Mouse (Mus musculus): ENCODE measurements at regions not wholly inside any gene's neighbourhood (a gene's known extent, or its start where the extent isn't known, plus 50 kb on each side); places are given as distances from the start of the nearest gene placed in this dataset.
"Not testable (repeated sequence)": the region's sequence is repeated elsewhere in the genome, so short reads cannot be mapped to it uniquely, and the experiment has no call there.

DNA sequence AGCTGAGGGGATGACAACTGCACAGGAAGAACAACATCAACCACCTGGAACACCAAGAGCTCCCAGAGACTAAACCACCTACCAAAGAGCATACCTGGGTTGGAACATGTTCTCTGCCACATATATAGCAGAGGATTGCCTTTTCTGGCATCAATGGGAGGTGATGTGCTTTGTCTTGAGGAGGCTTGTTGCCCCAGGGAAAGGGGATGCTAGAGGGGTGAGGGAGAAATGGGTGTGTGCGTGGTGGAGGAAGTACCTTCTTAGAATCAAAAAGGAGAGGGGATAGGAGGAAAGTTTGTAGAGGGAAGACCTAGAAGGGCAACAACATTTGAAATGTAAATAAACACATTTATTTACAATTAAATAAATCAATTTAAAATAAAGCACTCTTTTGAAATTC is 358.5 kb upstream of the Pfkp start:
- no peak for DNase-seq (ENCODE audit: low read depth, low spot score)

DNA sequence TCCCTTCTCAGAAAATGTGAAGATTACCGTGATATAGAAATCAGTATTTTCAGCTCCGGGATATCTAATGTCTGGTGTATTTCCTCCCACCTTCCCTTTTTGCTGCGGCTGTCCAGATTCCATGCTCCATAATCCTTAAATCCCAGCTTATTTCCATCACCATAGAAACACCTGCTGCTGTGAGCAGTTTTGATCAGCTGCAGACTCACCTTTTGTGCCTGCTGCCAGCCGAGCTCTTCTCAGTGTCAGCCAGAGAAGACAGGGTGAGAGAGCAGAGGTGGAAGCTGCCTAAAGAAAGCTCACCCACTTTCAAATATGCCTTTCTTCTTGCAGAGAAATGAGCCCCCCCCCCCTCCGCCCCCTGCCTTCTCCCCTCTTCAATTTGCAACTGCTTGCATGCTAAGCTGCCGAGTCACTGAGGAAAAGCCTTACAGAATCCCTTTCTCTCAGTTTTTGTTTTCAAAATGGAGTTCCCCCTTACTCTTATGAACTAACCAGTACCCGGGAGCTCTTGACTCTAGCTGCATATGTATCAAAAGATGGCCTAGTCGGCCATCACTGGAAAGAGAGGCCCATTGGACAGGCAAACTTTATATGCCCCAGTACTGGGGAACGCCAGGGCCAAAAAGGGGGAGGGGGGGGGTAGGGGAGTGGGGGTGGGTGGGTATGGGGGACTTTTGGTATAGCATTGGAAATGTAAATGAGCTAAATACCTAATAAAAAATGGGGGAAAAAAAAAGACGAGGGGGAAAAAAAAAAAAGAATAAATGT is 350.1 kb upstream of the Pfkp start:
- not testable (repeated sequence) for DNase-seq (ENCODE audit: low read depth, low spot score)

DNA sequence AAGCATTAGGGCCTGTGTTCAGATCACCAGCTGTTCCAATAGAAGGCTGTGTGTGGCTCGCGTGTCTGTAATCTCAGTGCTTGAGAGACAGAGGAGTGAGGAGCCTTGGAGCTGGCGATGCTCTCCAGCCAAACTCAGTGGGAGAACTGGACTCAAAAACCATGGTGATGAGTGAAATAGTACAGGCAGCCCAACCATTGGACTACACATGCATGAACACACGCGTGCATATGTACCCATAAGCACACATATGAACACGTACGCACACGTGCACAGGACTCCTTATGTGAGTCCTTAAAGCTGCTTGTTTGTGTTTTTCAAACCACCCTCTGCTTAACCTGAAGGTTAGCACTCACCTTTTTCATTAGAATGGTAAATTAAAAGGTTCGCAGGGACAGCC is 349.5 kb upstream of the Pfkp start:
- no peak for DNase-seq (ENCODE audit: low read depth, low spot score)

DNA sequence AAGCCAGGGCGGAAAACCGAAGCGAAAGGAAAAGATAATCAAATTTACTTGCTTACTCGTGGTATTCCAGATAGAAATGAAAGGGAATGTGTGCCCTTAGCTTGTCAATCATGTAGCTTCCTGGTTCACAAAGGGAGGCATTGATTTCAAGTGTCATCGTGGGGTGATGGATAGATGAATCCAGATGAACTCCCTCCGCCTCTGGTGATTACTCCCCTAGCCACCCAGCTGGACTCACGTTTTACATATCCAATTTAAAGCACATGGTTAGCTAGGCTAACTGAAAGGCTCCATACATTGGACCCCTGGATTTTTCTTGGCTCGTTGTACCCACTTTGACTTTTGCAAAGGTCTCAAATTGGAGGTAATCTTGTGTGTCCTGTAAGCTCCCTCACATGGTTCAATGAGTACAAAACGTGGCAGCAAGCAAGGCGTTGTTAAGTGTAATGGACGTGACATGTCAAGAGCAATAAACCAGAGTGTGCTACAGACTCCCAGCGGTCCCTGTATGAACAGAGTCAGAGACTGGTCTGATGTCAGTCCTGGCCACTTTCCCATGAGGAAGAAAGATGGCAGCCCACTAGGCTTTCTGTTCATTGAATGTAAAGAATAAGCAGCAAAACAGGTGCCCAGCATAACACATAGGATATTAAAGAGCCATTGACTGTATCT is 343.9 kb upstream of the Pfkp start:
- DNase-seq (ENCODE audit: low read depth, low spot score) = no peak

DNA sequence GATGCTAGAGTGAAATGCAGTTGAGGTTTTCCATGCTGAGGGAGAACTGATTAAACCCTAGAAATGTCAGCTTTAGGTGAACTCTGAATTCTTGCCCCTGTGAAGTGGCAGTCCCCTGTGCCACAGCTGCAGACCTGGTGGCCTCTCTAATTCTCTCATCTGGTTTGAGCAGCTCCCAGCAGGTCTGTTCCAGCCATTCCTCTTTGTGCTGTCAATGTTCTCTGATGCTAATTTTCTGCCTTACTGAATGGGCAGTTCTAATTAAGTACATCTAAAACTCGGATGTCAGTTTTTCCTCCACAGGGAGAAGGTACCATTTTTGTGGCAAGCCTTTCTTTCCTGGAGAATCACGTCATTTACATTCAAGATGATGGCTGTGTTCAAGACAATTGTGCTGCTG is 343.1 kb upstream of the Pfkp start:
- DNase-seq (ENCODE audit: low read depth, low spot score) = no peak

DNA sequence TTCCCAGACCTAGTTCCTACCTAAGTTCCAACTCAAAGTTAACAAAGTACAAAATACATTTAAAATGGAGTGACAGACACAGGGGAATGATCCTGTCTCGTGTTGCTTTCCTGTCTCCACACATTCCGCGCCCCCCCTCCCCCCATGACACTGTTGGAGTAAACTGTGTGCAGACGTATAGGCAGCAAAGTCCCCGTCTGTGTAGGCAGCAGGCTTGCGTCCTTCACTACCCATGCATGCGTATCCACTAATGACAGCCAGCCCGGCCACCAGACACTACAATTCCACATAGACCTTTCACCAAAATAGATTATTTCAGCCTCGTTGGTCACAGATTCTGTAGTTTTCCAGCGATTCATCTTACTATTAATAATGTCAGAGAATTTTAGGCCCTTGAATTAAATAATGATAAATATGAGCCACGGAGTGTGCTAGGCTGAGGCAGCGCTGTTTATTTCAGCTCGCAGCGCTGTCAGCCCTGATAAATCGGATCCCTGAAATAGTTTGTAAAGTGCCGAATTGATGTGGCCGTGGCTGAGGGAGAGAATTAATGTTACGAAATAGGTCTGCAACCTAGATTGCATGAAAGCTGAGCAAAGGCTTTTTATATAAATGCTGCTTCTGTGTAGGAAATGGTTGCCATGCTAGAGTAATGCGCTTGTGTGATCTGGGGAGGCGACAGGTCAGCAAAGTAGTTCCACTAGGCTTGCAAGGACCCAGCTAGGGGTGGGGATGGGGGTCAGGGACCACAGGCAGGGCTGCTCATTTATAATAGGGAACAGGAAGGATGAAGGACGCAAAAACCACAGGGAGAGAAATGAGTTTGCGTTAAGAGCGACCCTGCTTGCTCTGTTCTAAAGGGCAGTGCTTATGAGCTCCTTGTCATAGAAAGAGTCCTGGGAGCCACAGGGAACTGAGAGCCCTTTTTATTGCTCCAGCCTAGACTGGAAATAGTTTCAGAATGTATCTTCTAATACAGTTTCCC is 336.7 kb upstream of the Pfkp start:
- DNase-seq (ENCODE audit: low read depth, low spot score) = no peak

DNA sequence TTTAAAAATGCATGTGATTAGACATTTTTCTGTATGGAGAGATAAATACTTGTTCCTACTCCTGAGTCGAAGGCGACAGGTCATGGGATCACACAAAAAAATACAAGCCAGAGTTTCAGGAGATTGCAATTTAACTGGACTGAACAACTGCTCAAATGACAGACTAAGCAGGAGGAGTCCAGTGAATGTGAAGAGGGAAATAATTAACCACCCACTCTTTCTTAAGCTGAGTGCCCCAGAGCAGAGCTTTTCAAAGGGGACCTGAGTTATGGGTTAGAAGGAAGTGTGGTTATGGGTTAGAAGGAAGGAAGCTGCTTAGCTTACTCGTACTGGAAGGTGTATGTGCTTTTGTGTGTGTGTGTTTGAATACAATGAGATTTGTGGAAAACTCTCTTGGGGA is 307.1 kb upstream of the Pfkp start:
- no peak for DNase-seq (ENCODE audit: low read depth, low spot score)

DNA sequence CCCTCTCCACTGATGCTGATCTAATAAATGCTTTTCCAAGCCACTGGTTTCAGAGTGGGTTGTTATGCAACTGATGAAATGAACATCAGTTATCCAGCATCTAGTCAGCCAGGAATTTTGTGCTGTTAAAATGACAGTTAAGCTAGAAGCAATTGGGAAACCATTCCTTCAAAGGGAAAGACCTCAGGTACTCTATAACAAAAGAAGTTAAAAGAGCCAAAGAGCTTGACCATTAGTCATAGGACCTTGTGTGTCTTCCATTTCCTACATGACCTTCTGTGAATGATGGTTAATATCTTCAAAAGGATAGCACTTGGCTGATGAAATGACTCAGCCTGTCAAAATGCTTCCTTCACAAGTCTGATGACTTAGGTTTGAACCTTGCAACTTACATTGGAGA is 275.6 kb upstream of the Pfkp start:
- DNase-seq (ENCODE audit: low read depth, low spot score) = no peak

DNA sequence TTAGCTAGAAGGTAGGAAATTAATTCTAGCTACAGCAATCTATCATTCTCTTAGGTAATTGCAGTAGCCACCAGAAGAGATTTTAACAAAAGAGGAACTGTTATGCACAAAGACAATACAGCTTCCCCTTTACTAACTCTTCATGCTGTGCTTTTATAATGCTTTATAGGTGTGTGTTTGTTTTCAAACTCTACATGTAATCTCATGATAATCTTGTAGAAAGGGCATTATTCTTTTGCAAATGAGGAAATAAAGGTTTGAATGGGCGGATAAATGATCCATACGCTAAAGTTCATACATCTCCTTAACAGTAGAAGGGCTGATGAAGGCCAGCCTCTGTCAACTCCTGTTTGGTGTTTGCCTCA is 273.8 kb upstream of the Pfkp start:
- peak; percentile 16 for DNase-seq (ENCODE audit: low read depth, low spot score)

DNA sequence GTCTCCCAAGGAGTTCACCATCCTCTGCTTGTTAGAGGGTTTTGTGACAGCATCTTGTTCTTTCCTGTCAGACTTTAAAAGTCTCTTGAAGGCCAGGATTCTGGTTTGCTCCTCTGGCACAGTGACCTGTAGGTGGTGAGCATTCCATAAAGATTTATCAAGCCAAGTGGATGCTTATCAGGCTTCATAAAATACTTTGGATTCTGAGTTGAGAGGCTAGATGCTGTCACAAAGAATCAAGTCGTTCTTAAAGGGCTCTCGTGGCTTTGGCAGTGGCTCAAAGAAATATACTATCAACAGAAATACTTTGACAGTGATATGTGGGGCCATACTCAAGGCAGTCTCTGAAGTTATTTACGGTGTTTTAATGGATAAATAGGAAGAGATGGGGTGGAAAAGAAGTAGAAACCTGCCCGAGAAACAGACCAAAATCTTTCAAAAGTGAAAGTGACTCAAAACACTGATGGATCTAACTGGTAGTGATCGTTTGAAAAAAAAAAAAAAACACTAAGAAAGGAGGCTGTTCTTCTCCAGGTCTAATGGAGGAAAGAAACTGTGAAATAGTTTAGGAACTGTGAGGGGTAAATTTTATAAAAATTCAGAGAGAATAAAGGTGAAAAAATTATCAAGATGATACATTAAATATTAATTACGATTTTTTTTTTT is 273.2 kb upstream of the Pfkp start:
- no peak for DNase-seq (ENCODE audit: low read depth, low spot score)

DNA sequence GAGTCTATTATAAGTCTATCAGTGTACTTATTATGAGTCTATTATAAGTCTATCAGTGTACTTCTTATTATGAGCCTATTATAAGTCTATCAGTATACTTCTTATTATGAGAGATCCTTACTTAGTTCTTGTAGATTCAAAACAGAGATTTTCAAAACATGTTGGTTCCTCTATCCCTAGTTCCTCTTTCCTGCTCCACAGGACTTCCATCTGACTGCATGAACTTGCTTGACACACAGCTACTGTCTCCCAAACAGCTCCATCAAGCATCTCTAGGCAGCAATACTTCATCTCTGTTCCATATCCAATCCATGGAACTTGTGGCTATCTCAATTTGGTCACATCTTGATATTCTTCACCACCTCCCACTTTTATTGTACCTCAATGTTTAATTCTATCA is 257.4 kb upstream of the Pfkp start:
- no peak for DNase-seq (ENCODE audit: low read depth, low spot score)

DNA sequence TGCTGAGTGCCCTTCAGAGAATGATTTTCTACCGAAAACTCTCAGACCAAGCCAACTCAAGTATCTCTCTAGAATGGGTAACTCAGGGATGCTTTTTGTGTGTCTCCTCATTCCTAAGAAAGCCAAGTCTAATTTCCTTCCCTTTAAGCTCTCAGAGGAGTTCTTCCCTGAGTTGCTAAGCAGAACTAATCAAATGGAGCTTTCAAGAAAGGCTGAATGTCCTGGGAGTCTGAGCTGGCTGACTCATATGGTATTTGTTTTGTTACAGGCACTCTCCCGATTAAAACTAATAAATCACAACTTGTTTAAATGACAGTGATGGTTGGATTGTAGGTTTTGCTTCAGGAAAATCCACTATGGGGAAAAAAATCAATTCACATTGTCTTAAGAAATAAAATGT is 253.1 kb upstream of the Pfkp start:
- no peak for DNase-seq (ENCODE audit: low read depth, low spot score)

DNA sequence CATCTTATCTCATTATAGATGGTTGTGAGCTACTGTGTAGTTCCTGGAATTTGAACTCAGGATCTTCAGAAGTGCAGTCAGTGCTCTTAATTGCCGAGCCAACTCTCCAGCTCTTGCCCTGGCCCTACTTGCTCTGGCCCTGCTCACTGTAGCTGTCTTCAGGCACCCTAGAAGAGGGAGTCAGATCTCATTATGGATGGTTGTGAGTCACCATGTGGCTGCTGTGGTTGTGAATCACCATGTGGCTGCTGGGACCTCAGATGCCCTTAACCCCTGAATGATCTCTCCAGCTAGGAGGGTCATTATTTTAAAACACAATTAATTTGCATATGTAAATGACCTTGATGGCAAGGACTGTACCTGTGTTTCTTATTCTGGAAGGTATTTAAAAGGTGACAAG is 249.1 kb upstream of the Pfkp start:
- no peak for DNase-seq (ENCODE audit: low read depth, low spot score)

DNA sequence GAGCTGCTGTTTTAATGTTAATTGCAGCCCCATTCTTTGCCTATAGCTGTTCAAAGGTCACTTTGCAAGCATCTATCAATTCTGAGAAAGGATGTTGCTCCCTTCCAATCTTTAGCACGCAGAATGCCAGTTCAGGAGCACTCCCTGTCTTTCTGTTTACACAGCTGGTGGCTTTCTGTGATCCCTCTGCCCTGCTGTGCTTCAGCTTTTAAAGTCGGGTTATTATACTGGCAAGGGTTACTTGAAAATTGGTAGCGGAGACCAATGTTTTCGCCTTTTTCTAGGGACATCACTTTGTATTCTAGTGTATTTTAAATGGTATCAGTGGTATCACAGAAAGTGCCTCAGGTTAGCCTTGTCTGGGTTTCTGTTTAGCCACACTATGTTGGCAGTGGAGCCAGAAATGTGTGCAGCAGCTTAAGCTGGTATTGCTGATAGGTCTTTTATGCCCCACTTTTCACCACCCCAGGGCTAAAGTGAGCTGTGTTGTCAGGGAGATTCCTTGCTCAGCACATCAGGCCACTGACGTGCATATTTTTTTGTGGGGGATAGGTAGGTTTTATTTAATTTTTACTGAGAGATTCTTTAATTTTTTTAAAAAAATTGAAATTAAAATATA is 243.0 kb upstream of the Pfkp start:
- no peak for DNase-seq (ENCODE audit: low read depth, low spot score)

DNA sequence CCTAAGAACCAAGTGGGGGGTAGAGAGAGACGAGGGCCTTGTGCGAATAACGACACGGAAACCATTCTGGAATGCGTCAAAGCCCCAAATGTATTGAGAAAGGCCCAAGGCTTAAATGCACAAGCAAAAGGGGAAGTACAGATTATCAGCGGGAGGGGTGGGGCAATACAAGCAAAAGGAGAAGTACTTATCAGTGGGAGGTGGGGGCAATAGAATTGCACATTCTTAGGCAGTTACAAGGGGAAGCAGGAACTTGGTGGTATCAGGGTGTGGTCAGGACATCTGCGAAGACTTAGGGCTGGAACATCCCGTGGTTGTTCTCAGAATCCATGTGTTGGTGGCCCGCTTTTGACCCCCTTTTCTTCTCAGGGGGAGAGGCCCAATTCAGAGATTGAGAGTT is 240.9 kb upstream of the Pfkp start:
- not testable (repeated sequence) for DNase-seq (ENCODE audit: low read depth, low spot score)

DNA sequence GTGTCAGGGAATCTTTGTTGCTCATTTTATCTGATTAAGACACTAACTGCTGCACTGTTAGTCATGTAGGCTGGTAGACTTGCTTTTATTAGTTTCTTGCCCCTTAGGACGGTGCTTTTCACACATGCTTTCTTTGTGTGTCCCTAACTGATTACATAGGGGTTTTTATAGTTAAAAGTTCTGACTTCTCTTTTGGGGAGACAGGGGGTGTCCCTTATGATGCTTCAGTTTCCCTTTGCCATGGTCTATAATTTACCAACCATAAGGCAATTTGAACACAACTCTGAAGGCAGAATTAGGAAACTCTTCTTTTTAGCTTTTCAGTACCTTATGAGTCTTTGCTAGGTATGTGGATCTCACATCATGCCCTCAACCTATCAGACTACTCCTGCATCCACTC is 239.8 kb upstream of the Pfkp start:
- DNase-seq (ENCODE audit: low read depth, low spot score) = no peak

DNA sequence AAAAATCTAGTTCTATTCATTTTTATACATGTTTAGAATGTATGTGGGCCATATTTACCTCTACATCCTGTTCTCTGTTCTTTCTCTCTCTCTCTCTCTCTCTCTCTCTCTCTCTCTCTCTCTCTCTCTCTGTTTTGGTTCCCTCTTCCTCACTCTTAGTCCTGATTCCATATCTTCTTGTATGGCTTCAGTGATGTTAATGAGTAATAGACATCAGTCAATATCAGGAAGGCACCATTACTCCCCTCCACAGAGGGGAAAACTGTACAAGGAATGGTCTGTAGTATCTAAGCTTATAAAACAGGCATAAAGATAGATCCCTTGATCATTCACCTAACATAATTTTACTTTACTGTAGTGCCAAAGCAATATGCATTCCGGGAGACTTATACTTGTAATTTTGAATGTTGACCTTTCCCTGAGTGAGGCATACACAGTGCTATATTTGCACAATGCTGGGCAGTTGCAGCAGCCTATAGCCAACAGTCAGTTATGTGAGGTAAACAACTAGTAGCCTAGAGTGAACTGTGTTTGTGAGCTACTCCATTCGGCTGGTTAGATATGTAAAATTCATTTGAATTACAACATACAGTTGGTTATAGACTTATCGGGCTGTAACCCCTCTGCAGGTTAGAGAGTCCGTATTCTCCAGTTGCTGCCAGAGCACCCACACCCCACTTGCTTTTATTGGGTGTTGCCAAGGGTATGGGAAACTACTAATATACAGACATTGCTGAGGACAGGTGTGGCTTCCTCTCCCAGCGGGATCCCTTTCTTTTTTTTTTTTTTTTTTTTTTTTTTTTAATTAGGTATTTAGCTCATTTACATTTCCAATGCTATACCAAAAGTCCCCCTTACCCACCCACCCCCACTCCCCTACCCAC is 228.7 kb upstream of the Pfkp start:
- DNase-seq (ENCODE audit: low read depth, low spot score) = no peak

DNA sequence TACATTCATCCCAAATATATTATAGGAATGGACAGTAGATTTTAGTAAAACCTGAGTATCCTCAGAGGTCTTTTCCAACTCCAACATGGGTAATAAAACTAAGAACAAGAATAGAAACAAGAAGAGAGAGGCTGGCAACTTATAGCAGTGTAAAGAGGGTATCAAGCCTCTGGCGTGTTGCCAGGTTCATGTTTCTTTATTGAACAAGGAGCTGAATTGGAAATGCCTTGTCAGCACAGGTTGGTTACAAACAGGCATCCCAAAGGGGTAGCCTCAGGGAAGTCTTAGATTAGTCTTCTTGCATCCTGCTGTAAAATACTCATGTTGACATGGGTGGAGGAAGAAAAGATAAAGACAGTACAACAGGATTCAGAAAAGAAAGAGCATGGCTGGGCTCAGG is 213.6 kb upstream of the Pfkp start:
- no peak for DNase-seq (ENCODE audit: low read depth, low spot score)

DNA sequence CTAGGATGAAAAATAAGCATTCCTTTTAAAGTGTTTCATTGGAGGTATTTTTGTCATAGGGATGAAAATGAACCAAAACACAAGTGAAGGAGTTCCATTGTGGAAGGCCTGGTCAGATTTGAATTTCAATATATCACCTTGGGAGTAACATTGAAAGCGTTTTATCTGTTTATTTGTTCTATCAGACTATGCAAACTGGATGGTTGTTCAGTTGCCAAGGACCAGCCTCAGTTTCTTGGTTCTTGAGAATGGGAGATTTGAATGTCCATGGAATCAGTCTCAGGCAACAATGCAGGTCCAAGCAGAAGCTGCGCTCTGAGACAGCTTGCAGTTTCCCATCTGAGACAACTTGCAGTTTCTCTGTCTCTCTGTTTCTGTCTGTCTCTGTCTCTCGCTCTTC is 211.0 kb upstream of the Pfkp start:
- DNase-seq (ENCODE audit: low read depth, low spot score) = no peak

Data from WW6 (cell line).